Mouse (Mus musculus): Measurements from ENCODE around the gene 5730522E02Rik. TPM values are rescaled to one million over a fixed set of nuclear protein-coding genes. Genes with fewer than 3 reads are reported as not detected.

The 5730522E02Rik gene
- polyA plus RNA-seq, 1 experiment from 2014 or later = 0.09 TPM

DNA sequence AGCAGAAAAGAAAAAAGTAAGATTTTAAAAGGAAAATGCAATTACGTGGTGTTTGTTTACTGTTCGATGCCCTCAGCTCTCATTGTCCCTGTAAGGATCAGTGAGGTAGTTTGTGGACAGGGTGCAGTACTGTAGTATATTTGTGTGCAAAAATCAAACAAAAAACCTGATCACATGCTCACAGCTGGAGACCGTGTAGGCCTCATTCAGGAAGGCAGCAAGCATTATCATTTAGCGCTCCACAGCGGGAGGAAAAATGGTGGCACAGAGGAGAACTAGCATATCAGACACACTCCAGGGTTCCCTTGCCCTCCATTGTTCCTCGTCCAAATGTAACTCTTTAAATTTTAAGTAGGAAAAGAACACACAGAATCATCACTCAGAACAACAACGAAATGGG, 123.9 kb downstream of the 5730522E02Rik start:
- Histone ChIP-seq H3K27me3 (ENCODE audit: control insufficient read depth, insufficient read depth, low read depth, low read length) (no peaks in the 10 kb centered on the region), H3K9me3 (replicated peaks; ENCODE audit: control insufficient read depth, low read length) (no peaks in the 10 kb centered on the region), H3K36me3 (ENCODE audit: control insufficient read depth, insufficient read depth) (no peaks in the 10 kb centered on the region), H3K4me3 (ENCODE audit: low read depth, low read length) (no peak overlapping the region), H3K4me2 (ENCODE audit: low read depth, low read length) (no peak overlapping the region), H3K4me1 (ENCODE audit: control insufficient read depth, low read depth, low read length) (no peaks in the 10 kb centered on the region), H3K9ac (ENCODE audit: low read depth, low read length) (no peak overlapping the region), H3K27ac (ENCODE audit: low read length) (no peak overlapping the region)
- no peak for ATAC-seq (ENCODE audit: low read depth)
- WGBS (ENCODE audit: insufficient replicate concordance) = 65% methylated on average over 7 of the region's 7 CpGs

DNA sequence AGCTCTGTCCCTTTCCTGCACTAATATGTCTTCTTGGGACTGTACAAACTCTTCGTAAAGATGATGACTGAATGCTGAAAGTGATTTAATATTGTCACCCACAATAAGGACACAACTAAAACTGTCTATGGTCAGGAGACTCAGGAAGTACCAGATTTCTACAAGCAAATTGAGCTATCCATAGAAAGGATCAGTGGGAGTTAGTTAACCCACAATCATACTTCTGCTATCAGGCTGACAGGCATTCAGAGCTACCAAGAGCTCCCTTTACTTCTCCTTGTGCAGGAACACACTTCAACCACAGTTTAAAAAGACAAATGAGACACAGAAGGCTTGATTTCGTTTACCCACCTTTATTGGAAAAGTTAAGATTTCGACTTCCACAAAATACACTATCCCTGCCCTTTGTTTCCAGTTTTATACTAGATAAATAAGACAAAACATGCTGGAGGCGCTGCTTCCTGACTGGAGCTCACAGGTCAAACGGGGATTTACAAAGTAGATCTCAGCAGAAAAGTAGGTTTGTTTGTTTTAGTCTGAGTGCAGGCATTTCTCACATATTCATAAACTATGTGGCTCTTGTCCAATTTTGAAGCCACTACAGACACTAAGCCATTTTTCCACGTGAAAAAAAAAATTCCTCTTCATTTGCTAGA, 125.1 kb downstream of the 5730522E02Rik start:
- no peak overlapping the region for H3K4me2 ChIP-seq (ENCODE audit: low read depth, low read length)
- no peaks in the 10 kb centered on the region for H3K4me1 ChIP-seq (ENCODE audit: control insufficient read depth, low read depth, low read length)
- H3K27me3 ChIP-seq (ENCODE audit: control insufficient read depth, insufficient read depth, low read depth, low read length) = no peaks in the 10 kb centered on the region
- H3K36me3 ChIP-seq (ENCODE audit: control insufficient read depth, insufficient read depth) = no peaks in the 10 kb centered on the region
- no peak overlapping the region for H3K9ac ChIP-seq (ENCODE audit: low read depth, low read length)
- WGBS (ENCODE audit: insufficient replicate concordance) = 42% methylated on average over 6 of the region's 6 CpGs
- H3K9me3 ChIP-seq (replicated peaks; ENCODE audit: control insufficient read depth, low read length) = no peaks in the 10 kb centered on the region
- H3K4me3 ChIP-seq (ENCODE audit: low read depth, low read length) = no peak overlapping the region
- ATAC-seq (ENCODE audit: low read depth) = no peak
- H3K27ac ChIP-seq (ENCODE audit: low read length) = no peak overlapping the region

DNA sequence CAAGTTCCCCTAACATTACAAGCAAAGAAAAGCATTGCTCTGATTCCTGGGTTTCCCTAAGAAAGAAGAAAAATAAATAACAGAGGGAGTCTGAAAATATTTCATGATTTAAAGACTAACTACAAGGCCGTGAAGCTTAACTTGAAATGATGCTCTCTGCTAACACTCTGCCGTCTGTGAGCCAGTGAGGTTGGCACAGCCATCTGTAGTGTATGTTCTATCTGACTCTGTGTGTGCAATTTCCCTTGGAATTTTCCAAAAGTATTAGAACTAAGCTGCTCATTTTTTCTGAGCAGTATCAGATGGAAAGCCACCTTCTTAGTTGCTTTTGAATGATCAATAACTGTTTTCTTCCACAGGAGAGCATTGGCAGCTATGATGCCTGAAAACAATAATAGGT, 134.2 kb downstream of the 5730522E02Rik start:
- no peak for ATAC-seq (ENCODE audit: low read depth)
- 57% methylated on average over 2 of the region's 2 CpGs for WGBS (ENCODE audit: insufficient replicate concordance)

DNA sequence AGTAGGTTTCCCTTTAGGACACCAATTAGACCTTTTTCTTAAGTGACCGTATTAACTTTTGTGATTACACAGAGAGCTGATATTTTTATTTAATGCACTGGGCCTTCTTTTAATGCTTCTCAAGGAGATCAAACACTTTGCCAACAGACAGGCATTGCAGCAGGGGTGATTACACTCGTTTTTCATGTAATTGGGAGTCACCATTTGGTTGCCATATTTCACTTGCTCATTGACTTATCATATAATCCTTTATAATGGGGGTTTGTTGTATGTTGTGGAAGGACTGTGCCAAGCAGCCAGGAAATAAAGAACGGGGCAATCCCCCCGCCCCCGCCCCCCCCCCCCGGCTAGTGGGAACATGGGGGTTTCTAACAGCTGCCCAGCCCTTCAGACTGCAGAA, 135.0 kb downstream of the 5730522E02Rik start:
- ATAC-seq (ENCODE audit: low read depth) = no peak

More for the DNA sequence above, 134.2 kb downstream of the 5730522E02Rik start:
- H3K9me3 ChIP-seq (replicated peaks; ENCODE audit: control insufficient read depth, low read length) = no peaks in the 10 kb centered on the region
- H3K4me2 ChIP-seq (ENCODE audit: low read depth, low read length) = no peak overlapping the region
- no peaks in the 10 kb centered on the region for H3K36me3 ChIP-seq (ENCODE audit: control insufficient read depth, insufficient read depth)
- H3K4me3 ChIP-seq (ENCODE audit: low read depth, low read length) = no peak overlapping the region
- no peaks in the 10 kb centered on the region for H3K4me1 ChIP-seq (ENCODE audit: control insufficient read depth, low read depth, low read length)
- no peak overlapping the region for H3K27ac ChIP-seq (ENCODE audit: low read length)
- no peaks in the 10 kb centered on the region for H3K27me3 ChIP-seq (ENCODE audit: control insufficient read depth, insufficient read depth, low read depth, low read length)
- H3K9ac ChIP-seq (ENCODE audit: low read depth, low read length) = no peak overlapping the region

DNA sequence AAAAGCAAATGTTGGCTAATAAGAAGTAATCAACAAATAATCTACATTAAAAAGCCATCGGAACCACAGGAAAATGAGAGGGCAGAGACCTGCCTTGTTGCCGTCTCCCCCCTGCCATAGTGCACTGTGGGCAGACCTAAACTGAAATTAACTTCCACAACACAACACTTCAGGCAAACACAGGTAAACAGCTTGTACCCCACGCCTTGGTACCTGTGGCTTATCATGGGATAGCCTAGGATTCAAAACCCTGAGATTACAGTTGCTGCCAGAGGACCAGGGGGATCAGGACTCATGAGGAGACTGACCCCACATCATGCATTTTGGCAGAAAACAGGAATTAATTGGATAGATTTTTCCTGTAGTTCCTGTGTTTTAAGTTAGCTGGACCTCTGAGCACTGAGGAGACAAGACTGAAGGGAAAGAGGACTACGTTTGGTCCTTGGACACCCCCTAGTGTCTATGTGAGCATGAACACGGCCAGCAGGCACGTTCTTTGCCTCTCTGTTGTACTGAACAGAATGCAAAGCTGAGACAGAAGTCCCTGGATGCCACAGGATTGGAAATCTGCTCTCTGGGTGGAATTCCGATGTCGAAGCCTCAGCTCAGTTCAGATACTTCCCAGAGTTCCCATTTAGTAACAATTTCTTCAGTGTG, 136.8 kb downstream of the 5730522E02Rik start:
- Histone ChIP-seq H3K4me1 (ENCODE audit: control insufficient read depth, low read depth, low read length) (no peaks in the 10 kb centered on the region), H3K9me3 (replicated peaks; ENCODE audit: control insufficient read depth, low read length) (no peaks in the 10 kb centered on the region), H3K9ac (ENCODE audit: low read depth, low read length) (no peak overlapping the region), H3K27ac (ENCODE audit: low read length) (no peak overlapping the region), H3K27me3 (ENCODE audit: control insufficient read depth, insufficient read depth, low read depth, low read length) (no peaks in the 10 kb centered on the region), H3K4me2 (ENCODE audit: low read depth, low read length) (no peak overlapping the region), H3K36me3 (ENCODE audit: control insufficient read depth, insufficient read depth) (no peaks in the 10 kb centered on the region), H3K4me3 (ENCODE audit: low read depth, low read length) (no peak overlapping the region)
- ATAC-seq (ENCODE audit: low read depth) = no peak
- WGBS (ENCODE audit: insufficient replicate concordance) = 44% methylated on average over 8 of the region's 8 CpGs

More for the DNA sequence above, 135.0 kb downstream of the 5730522E02Rik start:
- Histone ChIP-seq H3K27me3 (ENCODE audit: control insufficient read depth, insufficient read depth, low read depth, low read length) (no peaks in the 10 kb centered on the region), H3K9me3 (replicated peaks; ENCODE audit: control insufficient read depth, low read length) (no peaks in the 10 kb centered on the region), H3K4me1 (ENCODE audit: control insufficient read depth, low read depth, low read length) (no peaks in the 10 kb centered on the region), H3K4me3 (ENCODE audit: low read depth, low read length) (no peak overlapping the region), H3K9ac (ENCODE audit: low read depth, low read length) (no peak overlapping the region), H3K36me3 (ENCODE audit: control insufficient read depth, insufficient read depth) (no peaks in the 10 kb centered on the region), H3K4me2 (ENCODE audit: low read depth, low read length) (no peak overlapping the region), H3K27ac (ENCODE audit: low read length) (no peak overlapping the region)
- WGBS (ENCODE audit: insufficient replicate concordance) = 66% methylated on average over 6 of the region's 6 CpGs

DNA sequence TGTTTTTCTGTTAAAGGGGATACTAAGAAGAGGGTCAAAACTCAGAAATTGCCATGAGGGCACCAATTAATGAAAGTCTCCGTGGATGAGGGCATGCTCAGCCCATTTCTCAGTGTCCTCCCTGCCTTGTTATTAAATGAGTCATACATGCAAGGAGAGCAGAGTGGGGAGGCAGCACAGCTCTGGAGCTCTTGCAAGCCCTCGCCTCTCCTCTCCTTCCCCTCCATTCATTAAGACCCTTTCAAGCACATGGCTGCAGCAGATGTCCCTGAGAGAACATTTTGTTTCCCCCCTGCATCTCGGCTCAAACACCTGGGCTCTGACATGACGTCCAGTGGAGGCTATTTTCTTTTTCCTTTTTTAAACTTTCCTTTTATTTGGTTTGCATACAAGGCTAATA, 138.5 kb downstream of the 5730522E02Rik start:
- no peaks in the 10 kb centered on the region for H3K4me1 ChIP-seq (ENCODE audit: control insufficient read depth, low read depth, low read length)
- no peaks in the 10 kb centered on the region for H3K27me3 ChIP-seq (ENCODE audit: control insufficient read depth, insufficient read depth, low read depth, low read length)
- ATAC-seq (ENCODE audit: low read depth) = no peak
- H3K9me3 ChIP-seq (replicated peaks; ENCODE audit: control insufficient read depth, low read length) = no peaks in the 10 kb centered on the region
- 44% methylated on average over 4 of the region's 4 CpGs for WGBS (ENCODE audit: insufficient replicate concordance)
- no peak overlapping the region for H3K4me3 ChIP-seq (ENCODE audit: low read depth, low read length)
- no peak overlapping the region for H3K27ac ChIP-seq (ENCODE audit: low read length)
- no peak overlapping the region for H3K4me2 ChIP-seq (ENCODE audit: low read depth, low read length)
- no peaks in the 10 kb centered on the region for H3K36me3 ChIP-seq (ENCODE audit: control insufficient read depth, insufficient read depth)
- H3K9ac ChIP-seq (ENCODE audit: low read depth, low read length) = no peak overlapping the region

DNA sequence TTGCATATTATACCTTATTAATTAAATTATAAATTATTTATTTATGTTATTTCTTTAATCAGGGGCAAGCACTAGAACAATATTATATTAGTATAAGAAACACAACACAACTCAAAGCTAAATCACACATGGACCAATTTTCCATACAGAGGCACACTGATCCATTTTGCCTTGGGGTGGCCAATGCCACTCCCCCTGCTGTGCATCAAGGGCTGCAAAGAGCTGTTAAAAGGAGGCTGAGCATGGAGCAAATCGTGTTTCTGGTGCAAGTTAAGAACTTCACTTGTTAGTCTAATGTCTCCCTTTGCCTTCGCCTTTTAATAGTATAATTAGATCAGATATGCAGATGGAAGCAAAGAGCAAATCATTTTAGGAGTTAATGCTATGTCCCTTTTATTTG, 147.3 kb downstream of the 5730522E02Rik start:
- no peaks in the 10 kb centered on the region for H3K4me1 ChIP-seq (ENCODE audit: control insufficient read depth, low read depth, low read length)

DNA sequence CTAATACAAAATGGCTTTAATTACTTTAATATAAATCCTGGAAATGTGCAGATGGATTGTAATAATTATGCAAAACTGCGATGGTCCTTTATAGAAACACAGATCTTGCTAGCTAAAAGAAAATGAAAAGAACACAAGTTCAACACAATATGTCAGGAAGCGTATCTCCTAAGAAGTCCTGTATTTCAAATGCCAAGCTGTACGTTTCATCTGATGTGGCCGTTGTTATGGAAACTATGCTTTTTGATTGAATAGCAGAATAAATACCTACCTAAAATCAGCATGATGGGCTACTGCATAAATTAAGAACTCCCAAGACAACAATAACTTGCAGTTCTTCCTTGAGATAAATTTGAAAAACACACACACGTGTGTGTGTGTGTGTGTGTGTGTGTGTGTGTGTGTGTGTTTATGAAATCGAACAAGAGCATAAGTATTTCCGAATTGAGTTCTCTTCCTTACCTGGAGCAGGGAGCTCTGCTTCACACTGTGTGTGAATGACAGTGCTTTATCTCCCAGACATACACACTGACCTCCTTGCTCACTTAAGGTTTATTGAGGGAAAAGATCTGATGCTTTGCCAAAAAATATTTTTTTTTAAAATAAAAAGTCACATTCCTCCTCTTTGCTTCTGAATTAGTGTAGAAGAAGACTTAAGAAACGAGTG, 149.0 kb downstream of the 5730522E02Rik start:
- no peaks in the 10 kb centered on the region for H3K4me1 ChIP-seq (ENCODE audit: control insufficient read depth, low read depth, low read length)
- H3K36me3 ChIP-seq (ENCODE audit: control insufficient read depth, insufficient read depth) = no peaks in the 10 kb centered on the region
- ATAC-seq (ENCODE audit: low read depth) = no peak
- H3K9ac ChIP-seq (ENCODE audit: low read depth, low read length) = no peak overlapping the region
- no peak overlapping the region for H3K4me3 ChIP-seq (ENCODE audit: low read depth, low read length)
- no peaks in the 10 kb centered on the region for H3K27me3 ChIP-seq (ENCODE audit: control insufficient read depth, insufficient read depth, low read depth, low read length)
- H3K4me2 ChIP-seq (ENCODE audit: low read depth, low read length) = no peak overlapping the region
- 59% methylated on average over 8 of the region's 8 CpGs for WGBS (ENCODE audit: insufficient replicate concordance)
- H3K9me3 ChIP-seq (replicated peaks; ENCODE audit: control insufficient read depth, low read length) = no peaks in the 10 kb centered on the region
- H3K27ac ChIP-seq (ENCODE audit: low read length) = no peak overlapping the region

More for the DNA sequence above, 147.3 kb downstream of the 5730522E02Rik start:
- H3K36me3 ChIP-seq (ENCODE audit: control insufficient read depth, insufficient read depth) = no peaks in the 10 kb centered on the region
- no peaks in the 10 kb centered on the region for H3K9me3 ChIP-seq (replicated peaks; ENCODE audit: control insufficient read depth, low read length)
- H3K27me3 ChIP-seq (ENCODE audit: control insufficient read depth, insufficient read depth, low read depth, low read length) = no peaks in the 10 kb centered on the region
- WGBS (ENCODE audit: insufficient replicate concordance) = 41% methylated on average over 2 of the region's 2 CpGs
- ATAC-seq (ENCODE audit: low read depth) = no peak
- no peak overlapping the region for H3K4me2 ChIP-seq (ENCODE audit: low read depth, low read length)
- H3K9ac ChIP-seq (ENCODE audit: low read depth, low read length) = no peak overlapping the region
- H3K4me3 ChIP-seq (ENCODE audit: low read depth, low read length) = no peak overlapping the region
- H3K27ac ChIP-seq (ENCODE audit: low read length) = no peak overlapping the region

DNA sequence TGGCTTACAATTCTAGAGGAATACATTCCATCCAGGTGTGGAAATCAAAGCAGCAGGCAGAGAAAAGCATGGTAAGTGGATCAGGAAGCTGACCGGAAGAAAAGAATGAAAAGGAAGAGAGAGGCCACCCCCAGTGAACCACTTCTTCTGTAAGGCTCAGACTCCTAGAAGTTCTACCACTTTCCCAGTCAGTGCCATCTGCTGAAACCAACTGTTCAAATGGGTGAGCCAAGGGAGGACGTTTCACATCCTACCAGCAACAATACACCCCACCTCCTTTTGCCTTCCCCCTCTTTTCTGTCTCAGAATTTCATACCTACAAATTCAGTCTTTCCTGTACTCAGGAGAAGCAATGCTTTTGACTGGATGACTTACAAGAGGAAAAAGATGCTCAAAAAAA, 197.0 kb downstream of the 5730522E02Rik start:
- no peaks in the 10 kb centered on the region for H3K36me3 ChIP-seq (ENCODE audit: control insufficient read depth, insufficient read depth)
- H3K4me2 ChIP-seq (ENCODE audit: low read depth, low read length) = no peak overlapping the region
- H3K27me3 ChIP-seq (ENCODE audit: control insufficient read depth, insufficient read depth, low read depth, low read length) = no peaks in the 10 kb centered on the region
- no peak overlapping the region for H3K27ac ChIP-seq (ENCODE audit: low read length)
- no peaks in the 10 kb centered on the region for H3K9me3 ChIP-seq (replicated peaks; ENCODE audit: control insufficient read depth, low read length)
- H3K4me1 ChIP-seq (ENCODE audit: control insufficient read depth, low read depth, low read length) = no peaks in the 10 kb centered on the region
- H3K9ac ChIP-seq (ENCODE audit: low read depth, low read length) = no peak overlapping the region
- ATAC-seq (ENCODE audit: low read depth) = no peak
- no peak overlapping the region for H3K4me3 ChIP-seq (ENCODE audit: low read depth, low read length)
- WGBS (ENCODE audit: insufficient replicate concordance) = 43% methylated on average over 2 of the region's 2 CpGs
